Mouse (Mus musculus) thymus, adult 2 months (tissue): ENCODE results near the gene Ttll3. TPM values are rescaled to one million over a fixed set of nuclear protein-coding genes. Genes with fewer than 3 reads are reported as not detected.

Experiments
- DNase-seq: peaks from one replicate; pipeline ENCODE4 v3.0.0; 2021
- H3K27ac ChIP-seq: fragments of 200-500 bp; 2 replicates; pipeline ENCODE4 v1.5.1; 2012; ENCODE audit warnings: low read length, control low read depth; ENCODE audit not compliant: control insufficient read depth, insufficient read depth
- H3K27me3 ChIP-seq: fragments of 200-500 bp; 2 replicates; pipeline ENCODE4 v1.6.1; 2012; ENCODE audit warnings: mild to moderate bottlenecking, low read length, moderate library complexity, mixed read lengths; ENCODE audit not compliant: control insufficient read depth, insufficient read depth
- H3K36me3 ChIP-seq: fragments of 200-500 bp; 2 replicates; pipeline ENCODE4 v1.6.1; 2012; ENCODE audit warnings: mild to moderate bottlenecking, low read length, moderate library complexity; ENCODE audit not compliant: control insufficient read depth, insufficient read depth
- H3K4me1 ChIP-seq: fragments of 200-500 bp; replicated peaks from 2 replicates; pipeline ENCODE4 v1.6.1; 2012; ENCODE audit warnings: low read length; ENCODE audit not compliant: control insufficient read depth, insufficient read depth
- H3K4me3 ChIP-seq: fragments of 200-500 bp; 2 replicates; pipeline ENCODE4 v1.5.1; 2012; ENCODE audit warnings: mild to moderate bottlenecking, low read length, control low read depth, moderate library complexity; ENCODE audit not compliant: control insufficient read depth, insufficient read depth
- CTCF ChIP-seq: fragments of 200-500 bp; IDR thresholded peaks from 2 replicates; pipeline ENCODE4 v1.5.1; 2012; ENCODE audit warnings: mild to moderate bottlenecking, control low read depth, low read length, moderate library complexity, borderline replicate concordance; ENCODE audit not compliant: control insufficient read depth, poor library complexity, insufficient read depth; ENCODE audit errors: extremely low read depth
- POLR2A ChIP-seq: fragments of 200-500 bp; IDR thresholded peaks from 2 replicates; pipeline ENCODE4 v1.6.1; 2012; ENCODE audit warnings: mild to moderate bottlenecking, low read length, control low read depth, moderate library complexity; ENCODE audit not compliant: control insufficient read depth, poor library complexity, insufficient read depth; ENCODE audit errors: extremely low read depth
- WGBS: fragments of 180-500 bp; shearing (Covaris S2); methylation state at CpG from one replicate; pipeline ENCODE4 v1.1.7; 2018; 5-methylcytosine and 5-hydroxymethylcytosine counted together
- polyA plus RNA-seq: library from polyadenylated mRNA; depleted of rRNA; stranded (reverse); fragments of >200 nt; gene quantifications from 2 replicates; pipeline ENCODE4 v1.2.3, GENCODE M21; 2012

Ttll3 gene
- polyA plus RNA-seq, 1 experiment: 43.1 TPM

GRCm38 (mm10) chr6:113350538-113350937 is 38.5 kb upstream of the Ttll3 start:
- no peak for TF ChIP-seq CTCF
- no peak for TF ChIP-seq POLR2A
- no peak overlapping the region for H3K27ac ChIP-seq
- DNase-seq: no peak

GRCm38 (mm10) chr6:113351161-113351560 is 37.9 kb upstream of the Ttll3 start:
- Histone ChIP-seq H3K4me3 (no peak overlapping the region), H3K27me3 (no peaks in the 10 kb centered on the region), H3K4me1 (no peaks in the 10 kb centered on the region), H3K27ac (no peak overlapping the region), H3K36me3 (no peaks in the 10 kb centered on the region)
- no peak for TF ChIP-seq POLR2A
- TF ChIP-seq CTCF: no peak
- 95% methylated on average over 1 of the region's 1 CpGs for WGBS
- no peak for DNase-seq

More at GRCm38 (mm10) chr6:113350538-113350937, 38.5 kb upstream of the Ttll3 start:
- Histone ChIP-seq H3K36me3 (no peaks in the 10 kb centered on the region), H3K4me1 (no peaks in the 10 kb centered on the region), H3K4me3 (no peak overlapping the region), H3K27me3 (no peaks in the 10 kb centered on the region)

GRCm38 (mm10) chr6:113351653-113352052 is 37.4 kb upstream of the Ttll3 start:
- Histone ChIP-seq H3K4me3 (no peak overlapping the region), H3K36me3 (no peaks in the 10 kb centered on the region), H3K27me3 (no peaks in the 10 kb centered on the region), H3K27ac (no peak overlapping the region), H3K4me1 (no peaks in the 10 kb centered on the region)
- TF ChIP-seq CTCF: no peak
- no peak for TF ChIP-seq POLR2A
- DNase-seq: no peak
- 47% methylated on average over 10 of the region's 10 CpGs for WGBS

GRCm38 (mm10) chr6:113352820-113353219 is 36.2 kb upstream of the Ttll3 start:
- Histone ChIP-seq H3K4me1 (no peaks in the 10 kb centered on the region), H3K27ac (no peak overlapping the region), H3K27me3 (no peaks in the 10 kb centered on the region), H3K36me3 (no peaks in the 10 kb centered on the region), H3K4me3 (no peak overlapping the region)
- DNase-seq: no peak
- 92% methylated on average over 3 of the region's 3 CpGs for WGBS
- TF ChIP-seq POLR2A: no peak
- no peak for TF ChIP-seq CTCF

GRCm38 (mm10) chr6:113353696-113354095 is 35.4 kb upstream of the Ttll3 start:
- Histone ChIP-seq H3K4me3 (no peak overlapping the region), H3K27ac (no peak overlapping the region), H3K36me3 (no peaks in the 10 kb centered on the region), H3K4me1 (no peaks in the 10 kb centered on the region), H3K27me3 (no peaks in the 10 kb centered on the region)
- no peak for DNase-seq
- 89% methylated on average over 3 of the region's 3 CpGs for WGBS
- TF ChIP-seq POLR2A: no peak
- no peak for TF ChIP-seq CTCF

- H3K4me1 ChIP-seq: no peaks in the 10 kb centered on the region
- TF ChIP-seq CTCF (no peak), POLR2A (no peak)
- H3K36me3 ChIP-seq: no peaks in the 10 kb centered on the region
- DNase-seq: no peak
- no peaks in the 10 kb centered on the region for H3K27me3 ChIP-seq
- no peak overlapping the region for H3K4me3 ChIP-seq
- 90% methylated on average over 4 of the region's 4 CpGs for WGBS
- H3K27ac ChIP-seq: no peak overlapping the region
Measured at GRCm38 (mm10) chr6:113361476-113361875, 27.6 kb upstream of the Ttll3 start.

- 96% methylated on average over 1 of the region's 1 CpGs for WGBS
- no peak overlapping the region for H3K4me3 ChIP-seq
- no peaks in the 10 kb centered on the region for H3K27me3 ChIP-seq
- H3K4me1 ChIP-seq: no peaks in the 10 kb centered on the region
- no peak overlapping the region for H3K27ac ChIP-seq
- TF ChIP-seq POLR2A: no peak
- TF ChIP-seq CTCF: no peak
- DNase-seq: no peak
- H3K36me3 ChIP-seq: no peaks in the 10 kb centered on the region
Measured at GRCm38 (mm10) chr6:113362241-113362640, 26.8 kb upstream of the Ttll3 start.
